Mouse (Mus musculus) natural killer cell, adult 2 months (primary cell): ENCODE results near the gene Zbtb11.

ENCODE experiments used
- DNase-seq, 2 experiments: peaks; one replicate each; pipeline ENCODE4 v3.0.0; 2022; ENCODE audit warnings: low spot score in 2 of 2

Zbtb11 gene

GRCm38 (mm10) chr16:55970416-55970815 is 3.3 kb upstream of the Zbtb11 start:
- DNase-seq: no peak

- no peak for DNase-seq
Measured at GRCm38 (mm10) chr16:55971735-55972615, 1.7 kb upstream of the Zbtb11 start.

GRCm38 (mm10) chr16:55972626-55973201 is 969 bp upstream of the Zbtb11 start:
- no peak for DNase-seq

DNA sequence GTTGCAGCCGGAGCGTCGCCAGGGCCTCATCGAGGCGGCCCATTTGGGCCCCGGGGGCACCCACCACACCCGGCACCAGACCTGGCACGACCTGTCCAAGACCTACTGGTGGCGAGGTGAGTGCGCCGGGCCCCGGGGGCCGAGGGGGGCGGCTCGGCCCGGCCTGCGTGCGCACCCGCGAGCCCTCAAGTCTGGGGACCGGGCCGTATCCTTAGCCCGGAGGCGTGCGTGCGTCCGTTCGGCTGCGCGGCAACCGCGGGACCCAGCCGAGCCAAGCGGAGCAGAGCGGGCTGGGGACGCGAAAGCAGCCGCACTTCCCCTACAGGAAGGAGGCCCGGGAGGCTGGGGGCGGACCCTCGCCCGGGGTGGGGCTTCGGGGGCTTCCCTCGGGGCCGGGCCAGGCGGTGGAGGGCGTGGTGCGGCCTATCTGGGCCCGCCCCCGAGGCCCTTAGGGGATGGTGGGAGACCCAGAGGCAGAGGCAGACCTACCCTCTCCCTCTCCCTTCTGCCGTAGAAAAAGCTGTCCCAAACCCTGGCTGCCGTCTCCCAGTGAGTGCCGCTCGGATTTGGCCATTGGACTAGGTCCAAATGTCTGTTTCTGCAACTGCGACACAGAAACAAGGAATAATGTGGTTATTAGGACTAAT is 696 bp downstream of the Zbtb11 start:
- DNase-seq: peak; percentile 83 to 90

GRCm38 (mm10) chr16:55974903-55975285 is 1.2 kb downstream of the Zbtb11 start:
- peak; percentile 36 to 37 for DNase-seq

- no peak for DNase-seq
Measured at GRCm38 (mm10) chr16:55986001-55986400, 12.3 kb downstream of the Zbtb11 start.

DNA sequence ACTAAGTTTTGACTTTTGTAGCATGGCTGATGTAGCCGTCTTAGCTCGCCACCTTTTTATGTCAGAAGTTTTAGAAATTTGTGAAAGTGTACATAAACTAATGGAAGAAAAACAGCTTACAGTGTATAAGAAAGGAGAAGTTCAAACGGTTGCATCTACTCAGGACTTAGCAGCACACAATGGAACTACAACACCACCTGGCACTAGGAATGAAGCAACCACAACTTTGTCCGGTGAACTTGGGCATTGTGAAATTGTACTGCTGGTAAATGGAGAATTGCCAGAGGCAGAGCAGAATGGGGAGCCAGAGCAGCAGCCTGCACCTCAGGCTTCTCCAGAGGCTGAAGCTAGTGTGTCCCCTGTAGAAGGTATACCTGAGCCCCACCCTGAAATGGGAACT is 16.6 kb downstream of the Zbtb11 start:
- DNase-seq: no peak

GRCm38 (mm10) chr16:55994235-55994634 is 20.6 kb downstream of the Zbtb11 start:
- DNase-seq: no peak

GRCm38 (mm10) chr16:56006798-56007197 is 33.1 kb downstream of the Zbtb11 start:
- DNase-seq: no peak

DNA sequence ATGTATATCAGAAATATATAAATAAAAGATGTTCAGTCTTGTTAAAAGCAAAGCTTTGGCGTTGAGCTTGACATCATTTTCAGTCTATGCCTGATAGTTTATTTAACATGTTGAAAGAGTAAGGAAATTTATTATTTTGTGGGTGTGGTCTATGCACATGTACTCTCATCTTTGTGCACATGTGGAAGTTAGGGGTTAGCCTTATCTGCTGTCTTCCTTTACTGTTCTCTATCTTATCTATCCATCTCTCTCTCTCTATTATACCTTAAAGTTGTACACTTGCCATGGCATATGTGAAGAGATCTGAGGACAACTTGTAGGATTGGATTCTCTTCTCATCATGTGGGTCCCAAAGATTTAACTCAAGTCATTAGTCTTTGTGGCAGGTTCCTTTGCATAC is 35.2 kb downstream of the Zbtb11 start:
- no peak for DNase-seq

DNA sequence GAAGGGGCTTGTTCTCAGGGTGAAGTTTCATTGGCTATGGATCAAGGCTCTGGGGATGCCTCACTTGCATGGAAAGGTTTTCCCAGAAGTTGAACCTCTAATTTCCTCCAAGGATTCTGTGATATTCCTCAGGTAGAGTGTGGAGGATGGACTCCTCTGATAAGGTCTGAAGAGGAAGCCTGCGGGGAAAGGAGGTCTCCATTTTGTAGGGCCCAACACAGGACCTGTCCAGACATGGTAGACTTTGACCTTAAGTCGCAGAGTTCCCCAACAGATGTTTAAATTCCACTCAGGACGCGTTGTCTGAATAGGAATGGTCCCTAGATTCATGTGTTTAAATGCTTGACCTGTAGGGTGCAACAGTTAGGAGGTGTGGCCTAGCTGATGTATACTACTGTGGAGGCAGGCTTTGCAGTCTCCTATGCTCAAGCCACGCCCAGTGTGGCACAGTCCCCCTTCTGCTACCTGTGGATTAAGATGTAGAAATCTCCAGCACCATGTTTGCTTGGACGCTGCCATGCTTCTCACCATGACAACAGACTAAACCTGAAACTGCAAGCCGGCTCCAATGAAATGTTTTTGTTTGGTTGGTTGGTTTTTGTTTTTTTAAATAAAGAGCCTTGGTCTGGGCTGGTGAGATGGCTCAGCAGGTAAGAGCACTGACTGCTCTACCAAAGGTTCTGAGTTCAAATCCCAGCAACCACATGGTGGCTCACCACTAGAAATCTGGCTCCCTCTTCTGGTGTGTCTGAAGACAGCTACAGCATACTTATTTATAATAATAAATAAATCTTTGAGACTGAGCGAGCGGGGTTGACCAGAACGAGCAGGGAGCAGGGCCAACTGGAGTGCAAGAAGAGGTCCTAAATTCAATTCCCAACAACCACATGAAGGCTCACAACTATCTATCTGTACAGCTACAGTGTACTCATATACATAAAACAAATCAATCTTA is 39.4 kb downstream of the Zbtb11 start:
- no peak for DNase-seq

GRCm38 (mm10) chr16:56014076-56014475 is 40.4 kb downstream of the Zbtb11 start:
- DNase-seq: no peak

GRCm38 (mm10) chr16:56019660-56020059 is 46.0 kb downstream of the Zbtb11 start:
- no peak for DNase-seq

GRCm38 (mm10) chr16:56027854-56028629 is 54.4 kb downstream of the Zbtb11 start:
- no peak for DNase-seq

DNA sequence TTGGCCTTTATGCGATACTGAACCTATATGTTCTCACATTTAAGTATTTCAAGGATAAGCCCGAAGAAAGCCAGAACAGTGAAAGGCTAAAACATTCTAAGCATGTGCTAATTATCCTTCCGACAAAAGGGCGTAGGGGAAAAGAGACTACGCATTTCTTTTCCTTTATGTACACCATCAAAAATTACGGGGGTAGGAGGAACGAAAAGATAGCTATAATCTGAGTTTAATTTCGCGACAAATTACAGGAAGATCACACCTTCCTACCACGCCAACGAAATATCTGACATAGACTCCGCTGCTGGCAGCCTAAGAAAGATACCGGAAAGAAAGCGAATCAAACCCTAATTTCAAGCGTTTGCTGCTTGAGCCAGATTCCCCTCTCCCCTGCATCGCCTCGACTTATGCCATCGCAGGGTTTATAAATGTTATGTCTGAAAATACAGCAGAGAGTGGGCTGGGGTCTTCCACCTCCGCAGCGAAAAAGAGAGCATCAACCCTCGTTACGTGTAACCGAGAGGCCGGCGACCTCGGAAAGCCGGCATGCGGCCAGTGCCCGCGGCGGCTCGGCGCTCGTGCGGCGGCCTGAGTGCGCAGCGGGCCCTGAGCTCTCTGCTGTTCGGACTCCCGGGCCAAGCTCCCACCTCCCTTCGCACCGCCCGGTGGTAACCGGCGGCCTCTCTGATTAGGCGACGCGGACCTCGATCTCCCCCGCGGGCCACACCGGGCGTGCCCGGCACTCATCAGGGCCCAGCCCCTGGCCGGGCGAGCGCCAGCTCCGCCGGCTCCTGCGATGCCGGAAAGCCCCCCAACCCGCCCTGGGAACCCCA is 55.3 kb downstream of the Zbtb11 start:
- no peak for DNase-seq

DNA sequence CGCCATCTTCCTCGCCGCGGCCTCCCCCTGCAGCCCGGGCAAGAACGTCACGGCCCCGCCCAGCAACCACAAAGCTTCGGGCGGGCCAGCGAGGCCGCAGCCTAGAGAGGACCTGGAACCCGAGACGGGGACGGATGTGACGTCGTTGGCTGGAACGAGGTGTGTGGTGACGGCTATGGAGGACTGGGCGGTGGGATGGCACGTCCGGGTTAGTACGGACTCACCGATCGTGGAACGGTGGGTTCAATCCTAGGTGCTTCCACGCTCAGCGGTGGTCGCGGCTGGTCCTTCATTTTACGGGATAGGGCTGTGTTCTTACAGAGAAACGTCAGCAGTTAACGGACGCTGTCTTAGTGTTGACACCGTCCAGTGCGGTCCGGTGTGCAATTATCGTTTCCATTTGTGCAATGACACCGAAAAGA is 56.0 kb downstream of the Zbtb11 start, which contains the start of gene Pcnp:
Gene Pcnp (minus strand): TSS at position 79 of the 422 bp plus-strand sequence.
- DNase-seq: peak; percentile 96 to 97

GRCm38 (mm10) chr16:56034566-56034965 is 60.9 kb downstream of the Zbtb11 start:
- no peak for DNase-seq

- DNase-seq: no peak
Measured at GRCm38 (mm10) chr16:56036501-56036900, 62.8 kb downstream of the Zbtb11 start.

DNA sequence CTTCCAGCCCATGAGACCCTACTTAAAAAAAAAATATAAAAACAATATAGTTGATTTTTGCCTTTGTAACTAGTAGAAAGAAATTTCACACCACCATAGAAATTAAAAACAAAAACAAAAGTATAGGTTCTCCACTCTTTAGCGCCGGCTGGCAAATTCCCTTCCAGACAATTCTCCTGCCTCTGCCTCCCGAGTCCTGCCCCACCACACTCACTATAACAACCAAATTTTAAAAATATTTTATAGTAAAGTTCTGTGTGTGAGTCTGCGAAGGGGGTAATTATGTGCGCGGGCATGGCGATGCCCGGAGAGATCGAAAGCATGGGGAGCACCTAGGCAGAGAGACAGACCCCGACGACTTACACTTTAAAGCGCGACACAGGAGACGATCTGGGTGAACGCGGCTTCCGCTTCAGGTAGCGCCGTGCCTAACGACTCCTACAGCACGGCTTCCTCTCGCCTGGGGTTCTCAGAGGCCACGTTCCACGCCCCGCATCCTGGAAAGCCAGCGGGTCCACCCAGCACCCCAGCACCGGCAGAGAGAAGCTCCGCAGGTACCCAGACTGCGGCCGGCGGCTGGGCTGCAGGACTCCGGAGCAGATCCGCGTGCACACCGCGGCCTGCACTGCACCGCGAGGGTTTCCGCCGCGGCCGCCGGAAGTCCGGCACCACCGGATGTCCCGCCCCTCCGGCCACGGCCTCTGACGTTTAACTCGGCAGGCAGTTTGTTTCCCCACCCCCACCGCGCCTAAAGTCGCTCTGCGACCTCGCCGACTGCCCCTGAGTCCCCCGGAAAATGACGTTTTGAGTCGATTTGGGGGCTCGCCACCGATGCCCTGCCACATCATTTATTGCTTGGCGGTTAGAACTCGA is 63.7 kb downstream of the Zbtb11 start, which contains the start of gene Trmt10c:
Gene Trmt10c (minus strand): TSS at position 682 of the 873 bp plus-strand sequence.
- DNase-seq: peak; percentile 90 to 91
